Mouse (Mus musculus) thymus, adult 18-20 months (tissue): ENCODE measurements around the gene Spin2-ps6.
"Not testable (repeated sequence)": the region's sequence is repeated elsewhere in the genome, so short reads cannot be mapped to it uniquely, and the experiment has no call there.

ENCODE experiments used
- DNase-seq, 2 experiments: peaks; one replicate each; pipeline ENCODE4 v3.0.0; 2022; ENCODE audit warnings: mixed read lengths in 2 of 2

Gene Spin2-ps6

GRCm38 (mm10) chrX:33234569-33234968, at the start of gene Spin2-ps6:
Gene Spin2-ps6 (plus strand): TSS chrX:33234869.
- not testable (repeated sequence) for DNase-seq
